Mouse (Mus musculus) stomach, embryonic 16.5 days (tissue): ENCODE results near the gene Pknox2. TPM values are rescaled to one million over a fixed set of nuclear protein-coding genes. Genes with fewer than 3 reads are reported as not detected.

ENCODE experiments used
- ATAC-seq: fragments of 200-750 bp; cut with Nextera tagmentation; 2 replicates; pipeline ENCODE4 v1.8.0; 2017; ENCODE audit warnings: moderate number of reproducible peaks, moderate TSS enrichment; ENCODE audit not compliant: insufficient read depth, low FRiP score
- H3K27ac ChIP-seq: fragments of 300-500 bp; sonication (generic); 2 replicates; pipeline ENCODE4 v1.5.1; 2014; ENCODE audit warnings: low read length
- H3K27me3 ChIP-seq: fragments of 300-500 bp; sonication (generic); 2 replicates; pipeline ENCODE4 v1.6.1; 2014; ENCODE audit warnings: low read length, control low read depth, mixed read lengths; ENCODE audit not compliant: control insufficient read depth, insufficient read depth
- H3K36me3 ChIP-seq: fragments of 300-500 bp; sonication (generic); 2 replicates; pipeline ENCODE4 v1.6.1; 2014; ENCODE audit warnings: low read length; ENCODE audit not compliant: control insufficient read depth, insufficient read depth
- H3K4me1 ChIP-seq: fragments of 300-500 bp; sonication (generic); 2 replicates; pipeline ENCODE4 v1.6.1; 2014; ENCODE audit warnings: low read length, control low read depth, mixed read lengths; ENCODE audit not compliant: control insufficient read depth, insufficient read depth
- H3K4me2 ChIP-seq: fragments of 300-500 bp; sonication (generic); 2 replicates; pipeline ENCODE4 v1.6.1; 2014; ENCODE audit warnings: low read depth, low read length, mixed read lengths
- H3K4me3 ChIP-seq: fragments of 300-500 bp; sonication (generic); replicated peaks from 2 replicates; pipeline ENCODE4 v1.5.1; 2014; ENCODE audit warnings: mild to moderate bottlenecking, low read length
- H3K9ac ChIP-seq: fragments of 300-500 bp; sonication (generic); 2 replicates; pipeline ENCODE4 v1.6.1; 2014; ENCODE audit warnings: low read length
- H3K9me3 ChIP-seq: fragments of 300-500 bp; sonication (generic); replicated peaks from 2 replicates; pipeline ENCODE4 v1.6.1; 2016; ENCODE audit warnings: low read length, control low read depth; ENCODE audit not compliant: control insufficient read depth
- WGBS: fragments of 180-500 bp; shearing (Covaris S2); extraction: QIAGEN DNeasy Blood & Tissue Kit; methylation state at CpG from one replicate; pipeline ENCODE4 v1.1.7; 2014; 5-methylcytosine and 5-hydroxymethylcytosine counted together
- polyA plus RNA-seq: library from polyadenylated mRNA; unstranded; fragments of >200 nt; fragmentation: Nextera tagmentation; extraction: Ambion mirVana; gene quantifications from 2 replicates; pipeline ENCODE4 v1.2.1, GENCODE M21; 2015

Gene Pknox2
- polyA plus RNA-seq, 1 experiment from 2014 or later: 10.2 TPM

GRCm38 (mm10) chr9:37037405-37037804 is 109.8 kb downstream of the Pknox2 start:
- no peak overlapping the region for H3K4me2 ChIP-seq
- H3K4me3 ChIP-seq: no peak overlapping the region
- WGBS: 46% methylated on average over 12 of the region's 12 CpGs
- ATAC-seq: no peak; the same call in 1 of the 2 replicates
- H3K36me3 ChIP-seq: no peaks in the 10 kb centered on the region
- H3K27ac ChIP-seq: no peak overlapping the region
- H3K4me1 ChIP-seq: peaks cover 14% of the 10 kb centered on the region
- H3K9me3 ChIP-seq: no peaks in the 10 kb centered on the region
- no peaks in the 10 kb centered on the region for H3K27me3 ChIP-seq
- no peak overlapping the region for H3K9ac ChIP-seq

- Histone ChIP-seq H3K9ac (no peak overlapping the region), H3K4me1 (peaks cover 23% of the 10 kb centered on the region), H3K36me3 (no peaks in the 10 kb centered on the region), H3K4me3 (no peak overlapping the region), H3K27ac (no peak overlapping the region), H3K9me3 (no peaks in the 10 kb centered on the region), H3K4me2 (no peak overlapping the region), H3K27me3 (no peaks in the 10 kb centered on the region)
- ATAC-seq: no peak
- 95% methylated on average over 3 of the region's 3 CpGs for WGBS
Measured at GRCm38 (mm10) chr9:37035248-37035647, 112.0 kb downstream of the Pknox2 start.

DNA sequence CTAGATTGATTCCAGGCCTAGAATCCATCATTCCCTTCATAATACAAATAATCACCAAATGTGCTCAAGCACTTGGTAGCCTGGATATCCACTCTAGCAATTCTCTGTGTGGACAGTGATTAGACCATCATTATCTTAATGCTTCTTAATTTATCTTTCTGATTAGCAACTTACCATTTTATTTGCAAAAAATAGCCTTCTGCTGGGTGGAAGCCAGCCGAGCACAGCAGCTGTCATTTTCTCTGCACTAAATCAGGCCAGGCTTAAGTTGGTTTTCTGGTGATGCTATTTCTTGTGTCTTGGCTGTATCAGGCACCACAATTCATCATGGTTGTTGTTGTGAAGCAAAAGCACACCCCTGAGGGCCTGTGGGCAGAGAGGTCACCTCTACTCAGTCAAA is 112.9 kb downstream of the Pknox2 start:
- Histone ChIP-seq H3K27me3 (no peaks in the 10 kb centered on the region), H3K4me1 (peaks cover 30% of the 10 kb centered on the region), H3K4me2 (no peak overlapping the region), H3K9ac (no peak overlapping the region), H3K36me3 (no peaks in the 10 kb centered on the region), H3K9me3 (no peaks in the 10 kb centered on the region), H3K27ac (no peak overlapping the region), H3K4me3 (no peak overlapping the region)
- 46% methylated on average over 1 of the region's 1 CpGs for WGBS
- ATAC-seq: no peak

DNA sequence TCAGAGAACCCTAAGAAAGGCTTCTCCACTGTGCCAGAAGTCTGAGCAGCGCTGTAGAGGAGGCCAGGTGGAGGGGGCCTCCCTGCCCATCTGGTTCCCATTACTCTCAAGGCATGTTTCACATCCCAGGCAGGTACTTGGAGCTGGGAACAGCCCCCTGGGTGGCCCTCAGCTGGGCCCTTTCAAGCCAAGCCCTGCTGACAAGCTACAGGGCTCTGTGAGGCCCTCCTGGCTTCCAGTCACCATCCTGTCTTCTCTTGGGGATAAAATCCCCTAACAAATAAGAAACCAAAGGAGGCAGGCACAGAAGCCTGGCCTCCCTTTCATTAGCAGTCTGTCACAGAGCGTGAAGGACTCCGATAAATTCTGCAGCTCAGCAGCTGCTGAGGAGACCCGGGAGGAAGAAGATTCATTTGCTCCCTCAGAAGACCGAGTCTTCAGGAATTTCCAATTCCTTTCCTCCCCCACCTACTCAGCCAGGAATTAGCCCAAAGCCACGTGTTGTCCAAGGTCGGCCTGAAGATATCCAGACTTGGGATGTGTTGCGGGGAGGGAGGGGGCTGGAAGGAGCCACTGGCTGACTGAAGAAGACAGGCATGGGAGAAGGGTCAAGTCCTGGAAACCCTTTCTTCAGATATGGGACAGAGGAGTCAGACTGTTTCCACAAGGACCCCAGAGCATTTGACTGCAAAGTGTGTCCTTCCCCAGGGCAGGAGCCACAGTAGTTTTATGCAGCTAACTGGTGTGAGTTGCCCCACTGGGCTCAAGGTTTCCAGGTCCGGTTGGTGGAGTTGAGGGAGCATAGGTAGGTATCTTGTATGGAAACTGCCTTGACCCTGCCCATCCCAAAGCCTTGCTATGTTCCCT is 116.6 kb downstream of the Pknox2 start:
- Histone ChIP-seq H3K4me1 (peaks cover 29% of the 10 kb centered on the region), H3K4me2 (no peak overlapping the region), H3K9ac (0 out of 2 replicates have a peak overlapping the region, but pooled peaks have one; percentile 24), H3K27ac (peak overlapping the region; percentile 82), H3K9me3 (no peaks in the 10 kb centered on the region), H3K4me3 (no peak overlapping the region), H3K27me3 (no peaks in the 10 kb centered on the region), H3K36me3 (no peaks in the 10 kb centered on the region)
- 30% methylated on average over 9 of the region's 9 CpGs for WGBS
- peak; percentile 82 for ATAC-seq

DNA sequence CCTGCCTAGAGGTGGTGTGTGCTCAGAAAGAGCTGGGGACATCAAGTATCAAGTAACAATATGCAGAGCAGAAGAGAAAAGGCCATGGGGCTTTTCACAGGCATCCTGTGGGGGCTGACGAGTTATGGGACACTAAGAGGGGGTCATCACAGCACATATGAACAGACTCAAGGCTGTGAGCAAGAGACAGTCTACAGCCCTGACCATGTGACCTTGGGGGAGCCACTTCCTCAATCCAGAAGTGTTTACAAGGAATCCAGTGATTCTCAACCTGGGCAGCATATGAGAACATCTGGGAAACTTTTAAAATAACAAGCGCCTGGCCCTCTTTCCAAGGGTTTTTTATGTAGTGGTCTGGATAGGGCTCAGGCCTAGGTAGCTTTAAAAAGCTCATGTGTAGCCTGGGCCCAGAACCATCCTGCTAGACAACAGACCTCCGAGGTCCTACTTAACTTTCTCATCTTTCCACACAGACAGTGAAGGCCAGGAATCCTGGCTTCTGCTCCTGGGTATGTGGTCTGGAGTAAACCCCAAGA is 117.3 kb downstream of the Pknox2 start:
- peak overlapping the region; percentile 82 for H3K27ac ChIP-seq
- 0 out of 2 replicates have a peak, but pooled peaks have one; percentile 38 for ATAC-seq
- 0 out of 2 replicates have a peak overlapping the region, but pooled peaks have one; percentile 24 for H3K9ac ChIP-seq
- 47% methylated on average over 3 of the region's 3 CpGs for WGBS
- no peaks in the 10 kb centered on the region for H3K27me3 ChIP-seq
- H3K9me3 ChIP-seq: no peaks in the 10 kb centered on the region
- H3K36me3 ChIP-seq: no peaks in the 10 kb centered on the region
- H3K4me2 ChIP-seq: no peak overlapping the region
- H3K4me3 ChIP-seq: no peak overlapping the region
- peaks cover 35% of the 10 kb centered on the region for H3K4me1 ChIP-seq

- Histone ChIP-seq H3K9ac (no peak overlapping the region), H3K36me3 (no peaks in the 10 kb centered on the region), H3K4me2 (no peak overlapping the region), H3K4me1 (peaks cover 25% of the 10 kb centered on the region), H3K4me3 (no peak overlapping the region), H3K9me3 (no peaks in the 10 kb centered on the region), H3K27ac (no peak overlapping the region), H3K27me3 (no peaks in the 10 kb centered on the region)
- no peak for ATAC-seq
- WGBS: 72% methylated on average over 7 of the region's 7 CpGs
Measured at GRCm38 (mm10) chr9:37027825-37028575, 119.2 kb downstream of the Pknox2 start.

- no peaks in the 10 kb centered on the region for H3K27me3 ChIP-seq
- peaks cover 38% of the 10 kb centered on the region for H3K4me1 ChIP-seq
- H3K27ac ChIP-seq: peak overlapping the region; percentile 37; the same call in 1 of the 2 replicates
- WGBS: 47% methylated on average over 3 of the region's 3 CpGs
- ATAC-seq: no peak
- no peaks in the 10 kb centered on the region for H3K9me3 ChIP-seq
- peak overlapping the region; percentile 29 for H3K9ac ChIP-seq
- no peak overlapping the region for H3K4me2 ChIP-seq
- no peaks in the 10 kb centered on the region for H3K36me3 ChIP-seq
- H3K4me3 ChIP-seq: no peak overlapping the region
Measured at GRCm38 (mm10) chr9:37025913-37026312, 121.3 kb downstream of the Pknox2 start.

- Histone ChIP-seq H3K4me1 (peaks cover 42% of the 10 kb centered on the region), H3K36me3 (no peaks in the 10 kb centered on the region), H3K27me3 (no peaks in the 10 kb centered on the region), H3K4me2 (no peak overlapping the region), H3K27ac (0 out of 2 replicates have a peak overlapping the region, but pooled peaks have one; percentile 21), H3K9ac (no peak overlapping the region), H3K9me3 (no peaks in the 10 kb centered on the region), H3K4me3 (no peak overlapping the region)
- WGBS: 28% methylated on average over 3 of the region's 3 CpGs
- ATAC-seq: no peak
Measured at GRCm38 (mm10) chr9:37021586-37022230, 125.5 kb downstream of the Pknox2 start.
